ENCODE assay signal across 7 mouse cellular contexts in the genomic region with DNA sequence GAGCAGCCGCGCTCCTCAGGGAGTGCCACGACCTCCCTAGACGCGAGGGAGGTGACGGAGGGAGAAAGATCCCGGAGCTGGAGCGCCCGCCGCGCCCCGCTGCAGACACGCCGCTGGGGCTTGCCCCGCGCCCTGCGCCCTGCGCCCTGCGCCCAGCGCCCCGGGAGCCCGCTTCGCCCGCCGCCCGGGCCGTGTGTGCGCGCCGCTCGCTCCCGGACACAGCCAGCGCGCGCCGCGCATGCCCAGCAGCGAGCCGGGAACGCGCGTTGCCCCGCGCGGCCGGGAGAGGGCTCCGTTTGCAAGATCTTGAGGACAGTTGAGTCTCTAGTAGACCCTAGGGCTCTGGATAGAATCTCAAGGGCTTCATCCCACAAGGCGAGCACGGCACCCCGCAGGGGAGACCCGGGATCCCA. TPM values are rescaled to one million over a fixed set of nuclear protein-coding genes. Genes with fewer than 3 reads are reported as not detected.
DNase-seq lines count a peak whose midpoint lies in the region; ATAC-seq and TF ChIP-seq lines count a peak whose summit lies in the region.

No protein-coding gene starts in this region.

- no peak for TF ChIP-seq CTCF in bone marrow, adult 2 months (IDR thresholded peaks at IDR 0.05; ENCODE audit: control insufficient read depth, insufficient read depth, low read length)

- peak; percentile 71 for ATAC-seq in embryonic facial prominence, embryonic 13.5 days (ENCODE audit: insufficient number of reproducible peaks, insufficient read depth, low FRiP score, low TSS enrichment, low read depth)
- ATAC-seq in kidney, embryonic 15.5 days (replicated peaks; ENCODE audit: low FRiP score): peak; percentile 93
- peak; percentile 59; the same call in 1 of the 2 replicates for ATAC-seq in limb, embryonic 15.5 days (ENCODE audit: insufficient number of reproducible peaks, low FRiP score, low TSS enrichment, low read depth)
- peak; percentile 91 for ATAC-seq in midbrain, embryonic 16.5 days

- H3K27me3 ChIP-seq in embryonic facial prominence, embryonic 13.5 days: peaks cover 4% of the 10 kb centered on the region; the same call in 1 of the 2 replicates
- peaks cover 10% of the 10 kb centered on the region; the same call in 1 of the 2 replicates for H3K27me3 ChIP-seq in heart, embryonic 10.5 days (ENCODE audit: insufficient read depth, poor library complexity, severe bottlenecking)
- H3K27me3 ChIP-seq in kidney, embryonic 15.5 days: peaks cover 18% of the 10 kb centered on the region
- H3K27me3 ChIP-seq in limb, embryonic 15.5 days: no peaks in the 10 kb centered on the region
- peaks cover 3% of the 10 kb centered on the region; the same call in 1 of the 2 replicates for H3K27me3 ChIP-seq in midbrain, embryonic 16.5 days (ENCODE audit: control insufficient read depth, insufficient read depth, low read depth, low read length)

- peak overlapping the region; percentile 49 for H3K27ac ChIP-seq in bone marrow, adult 2 months (ENCODE audit: control insufficient read depth, insufficient read depth, low read depth, low read length, poor library complexity)
- H3K27ac ChIP-seq in embryonic facial prominence, embryonic 13.5 days: peak overlapping the region; percentile 60; the same call in 1 of the 2 replicates
- peak overlapping the region; percentile 86 for H3K27ac ChIP-seq in heart, embryonic 10.5 days
- H3K27ac ChIP-seq in kidney, embryonic 15.5 days: no peak overlapping the region
- peak overlapping the region; percentile 68; the same call in 1 of the 2 replicates for H3K27ac ChIP-seq in limb, embryonic 15.5 days
- H3K27ac ChIP-seq in midbrain, embryonic 16.5 days (ENCODE audit: low read length): no peak overlapping the region

- WGBS in bone marrow, adult 2 months: under 1% methylated on average over 48 of the region's 51 CpGs
- WGBS in embryonic facial prominence, embryonic 13.5 days: under 1% methylated on average over 48 of the region's 51 CpGs
- 1% methylated on average over 51 of the region's 51 CpGs for WGBS in heart, embryonic 10.5 days
- under 1% methylated on average over 51 of the region's 51 CpGs for WGBS in kidney, embryonic 15.5 days
- WGBS in limb, embryonic 15.5 days: under 1% methylated on average over 45 of the region's 51 CpGs
- WGBS in midbrain, embryonic 16.5 days: 0% methylated on average over 38 of the region's 51 CpGs

- H3K4me2 ChIP-seq in embryonic facial prominence, embryonic 13.5 days: peak overlapping the region; percentile 83
- H3K4me2 ChIP-seq in kidney, embryonic 15.5 days: peak overlapping the region; percentile 84
- peak overlapping the region; percentile 96 for H3K4me2 ChIP-seq in limb, embryonic 15.5 days
- H3K4me2 ChIP-seq in midbrain, embryonic 16.5 days (ENCODE audit: low read length): peak overlapping the region; percentile 89

- H3K9me3 ChIP-seq in embryonic facial prominence, embryonic 13.5 days: no peaks in the 10 kb centered on the region
- no peaks in the 10 kb centered on the region for H3K9me3 ChIP-seq in heart, embryonic 10.5 days
- no peaks in the 10 kb centered on the region for H3K9me3 ChIP-seq in kidney, embryonic 15.5 days (replicated peaks)
- no peaks in the 10 kb centered on the region for H3K9me3 ChIP-seq in limb, embryonic 15.5 days
- H3K9me3 ChIP-seq in midbrain, embryonic 16.5 days (replicated peaks; ENCODE audit: control insufficient read depth, low read length, poor library complexity, severe bottlenecking): no peaks in the 10 kb centered on the region

- H3K4me1 ChIP-seq in bone marrow, adult 2 months (ENCODE audit: control insufficient read depth, insufficient read depth, low read length): no peaks in the 10 kb centered on the region; the same call in 1 of the 2 replicates
- peaks cover 7% of the 10 kb centered on the region for H3K4me1 ChIP-seq in embryonic facial prominence, embryonic 13.5 days
- peaks cover 11% of the 10 kb centered on the region; the same call in 1 of the 2 replicates for H3K4me1 ChIP-seq in heart, embryonic 10.5 days
- H3K4me1 ChIP-seq in kidney, embryonic 15.5 days: peaks cover 11% of the 10 kb centered on the region; the same call in 1 of the 2 replicates
- H3K4me1 ChIP-seq in limb, embryonic 15.5 days: peaks cover 8% of the 10 kb centered on the region; the same call in 1 of the 2 replicates
- peaks cover 16% of the 10 kb centered on the region for H3K4me1 ChIP-seq in midbrain, embryonic 16.5 days (ENCODE audit: control insufficient read depth, insufficient read depth, low read length)

- no peak for DNase-seq in heart, embryonic 10.5 days (ENCODE audit: low spot score)
- DNase-seq in spleen, postnatal 14 days (ENCODE audit: low spot score in 2 of 2): peak; percentile 52 to 65

- H3K9ac ChIP-seq in embryonic facial prominence, embryonic 13.5 days: peak overlapping the region; percentile 88
- peak overlapping the region; percentile 65 for H3K9ac ChIP-seq in kidney, embryonic 15.5 days
- H3K9ac ChIP-seq in limb, embryonic 15.5 days: peak overlapping the region; percentile 59
- H3K9ac ChIP-seq in midbrain, embryonic 16.5 days (ENCODE audit: low read depth, low read length): peak overlapping the region; percentile 87

- H3K4me3 ChIP-seq in bone marrow, adult 2 months (replicated peaks; ENCODE audit: control insufficient read depth, low read depth, low read length): peak overlapping the region; percentile 65
- peak overlapping the region; percentile 76 for H3K4me3 ChIP-seq in embryonic facial prominence, embryonic 13.5 days
- H3K4me3 ChIP-seq in heart, embryonic 10.5 days: peak overlapping the region; percentile 72
- H3K4me3 ChIP-seq in kidney, embryonic 15.5 days (replicated peaks): peak overlapping the region; percentile 68
- peak overlapping the region; percentile 68 for H3K4me3 ChIP-seq in limb, embryonic 15.5 days
- peak overlapping the region; percentile 90 for H3K4me3 ChIP-seq in midbrain, embryonic 16.5 days (ENCODE audit: low read depth, low read length)

- TF ChIP-seq POLR2A in bone marrow, adult 2 months (IDR thresholded peaks at IDR 0.05; ENCODE audit: borderline replicate concordance, control insufficient read depth, low read depth, low read length): no peak

- H3K36me3 ChIP-seq in embryonic facial prominence, embryonic 13.5 days: no peaks in the 10 kb centered on the region
- H3K36me3 ChIP-seq in heart, embryonic 10.5 days: no peaks in the 10 kb centered on the region
- no peaks in the 10 kb centered on the region for H3K36me3 ChIP-seq in kidney, embryonic 15.5 days
- no peaks in the 10 kb centered on the region for H3K36me3 ChIP-seq in limb, embryonic 15.5 days
- H3K36me3 ChIP-seq in midbrain, embryonic 16.5 days (ENCODE audit: control insufficient read depth, insufficient read depth, low read length): no peaks in the 10 kb centered on the region

RNA-seq across cellular contexts. Expression of gene Eps8, which starts 5.6 kb away (rescaled TPM):
- polyA plus RNA-seq in bone marrow, adult 2 months (2011; ENCODE audit: insufficient read depth, insufficient read length, low replicate concordance, missing spikeins): 3.8 and 4.2 TPM in 2 replicates
- 34.4 and 49.9 TPM in 2 replicates for polyA plus RNA-seq in embryonic facial prominence, embryonic 13.5 days (2015; fragmentation: Nextera tagmentation; extraction: Ambion mirVana)
- polyA plus RNA-seq in heart, embryonic 10.5 days (2016; fragmentation: Nextera tagmentation; extraction: Ambion mirVana): 14.9 and 16.3 TPM in 2 replicates
- 30.5 and 31.1 TPM in 2 replicates for polyA plus RNA-seq in kidney, embryonic 15.5 days (2015; fragmentation: Nextera tagmentation; extraction: Ambion mirVana)
- 27.0 and 30.8 TPM in 2 replicates for polyA plus RNA-seq in limb, embryonic 15.5 days (2015; fragmentation: Nextera tagmentation; extraction: Ambion mirVana)
- 24.3 and 26.4 TPM in 2 replicates for polyA plus RNA-seq in midbrain, embryonic 16.5 days (2015; fragmentation: Nextera tagmentation; extraction: Ambion mirVana)

Comparison
In these comparisons a context has a peak if more than half of its experiments do, and no peak if none do; other contexts are left out.
1. H3K27ac ChIP-seq: peak in bone marrow, adult 2 months (single experiment), embryonic facial prominence, embryonic 13.5 days (single experiment), heart, embryonic 10.5 days (single experiment) and limb, embryonic 15.5 days (single experiment); none in kidney, embryonic 15.5 days (single experiment) and midbrain, embryonic 16.5 days (single experiment).
2. Peak in every context shown above with its lines, with median percentiles within 50 percentile points of each other: H3K4me3 ChIP-seq, ATAC-seq, H3K4me2 ChIP-seq and H3K9ac ChIP-seq.